In the genomic region with DNA sequence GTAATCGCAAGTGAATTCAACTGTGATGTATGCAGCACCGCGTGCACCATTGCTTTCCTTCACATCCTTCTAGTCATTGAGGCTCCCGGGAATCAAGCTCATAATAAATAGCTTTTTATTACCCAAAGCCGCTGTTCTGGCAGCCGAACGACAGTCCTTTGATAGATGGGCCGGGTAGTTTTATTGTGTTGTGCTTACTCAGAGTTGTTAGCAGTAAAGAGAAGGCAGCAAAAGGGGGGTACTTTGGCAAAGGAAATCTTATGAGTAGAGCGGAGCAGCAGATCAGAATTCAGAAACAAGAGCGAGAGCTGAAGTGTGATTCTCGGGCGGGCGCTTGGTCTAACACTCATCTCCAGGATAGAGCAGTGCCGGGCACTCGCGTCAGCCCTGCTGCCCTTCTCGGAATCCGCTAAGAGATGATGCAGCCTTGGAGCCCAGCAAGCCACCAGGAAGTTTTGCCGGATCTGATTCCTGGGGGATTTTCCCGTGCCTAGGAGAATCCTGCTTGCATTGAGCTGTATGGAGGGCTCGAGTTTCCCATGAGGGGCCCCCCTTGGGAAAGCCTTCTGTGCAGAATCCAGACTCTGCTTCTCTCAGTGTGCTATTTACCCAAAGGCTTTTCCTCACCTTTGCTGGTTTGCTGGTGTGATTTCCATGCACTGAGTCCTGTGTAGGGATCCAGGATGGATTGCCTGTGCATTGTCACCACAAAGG, we compare ENCODE assay signal across 8 mouse cellular contexts.
DNase-seq lines count a peak whose midpoint lies in the region; ATAC-seq and TF ChIP-seq lines count a peak whose summit lies in the region.

No protein-coding gene starts in this region.

- peak overlapping the region; percentile 49 for H3K4me2 ChIP-seq in kidney, postnatal 0 days (ENCODE audit: low read length)
- peak overlapping the region; percentile 73 for H3K4me2 ChIP-seq in midbrain, postnatal 0 days (ENCODE audit: low read depth, low read length, poor library complexity, severe bottlenecking)

- H3K27me3 ChIP-seq in kidney, postnatal 0 days (ENCODE audit: insufficient read depth, low read length): no peaks in the 10 kb centered on the region
- H3K27me3 ChIP-seq in midbrain, postnatal 0 days (ENCODE audit: insufficient read depth, low read length): no peaks in the 10 kb centered on the region

- no peak; the same call in 1 of the 2 replicates for ATAC-seq in kidney, postnatal 0 days (replicated peaks; ENCODE audit: low FRiP score, low read depth)
- peak; percentile 67 for ATAC-seq in midbrain, postnatal 0 days (ENCODE audit: low FRiP score)

- peak; percentile 46 for DNase-seq in kidney, postnatal 0 days (ENCODE audit: low spot score)
- no peak for DNase-seq in kidney, postnatal 25 days
- DNase-seq in cerebellum, postnatal 4 days (ENCODE audit: low spot score in 2 of 2): peak; percentile 22 to 24
- peak; percentile 54 to 60 for DNase-seq in frontal cortex, postnatal 36 days (ENCODE audit: low spot score in 2 of 2)
- DNase-seq in left cerebral cortex, adult 8-10 months (ENCODE audit: low spot score in 2 of 2): peak; percentile 20 to 40
- DNase-seq in midbrain, postnatal 0 days (ENCODE audit: low spot score): peak; percentile 50
- no peak for DNase-seq in c-Kit-positive CD71-positive TER-119-positive erythroid progenitor cells, embryonic 14.5 days (ENCODE audit: low spot score)
- no peak for DNase-seq in B cell, adult 2 months

- WGBS in kidney, postnatal 0 days: under 1% methylated on average over 21 of the region's 21 CpGs
- WGBS in midbrain, postnatal 0 days: under 1% methylated on average over 21 of the region's 21 CpGs

- no peak for TF ChIP-seq CTCF in kidney, postnatal 0 days (IDR thresholded peaks at IDR 0.05; ENCODE audit: low read depth)
- no peak for TF ChIP-seq CTCF in midbrain, postnatal 0 days (IDR thresholded peaks at IDR 0.05)

- H3K4me1 ChIP-seq in kidney, postnatal 0 days (replicated peaks; ENCODE audit: insufficient read depth, low read length): peaks cover 4% of the 10 kb centered on the region
- no peaks in the 10 kb centered on the region for H3K4me1 ChIP-seq in midbrain, postnatal 0 days (ENCODE audit: insufficient read depth, low read length)

- no peaks in the 10 kb centered on the region for H3K9me3 ChIP-seq in kidney, postnatal 0 days (replicated peaks; ENCODE audit: low read length)
- no peaks in the 10 kb centered on the region for H3K9me3 ChIP-seq in midbrain, postnatal 0 days (ENCODE audit: low read length)

- no peak overlapping the region for H3K9ac ChIP-seq in kidney, postnatal 0 days (ENCODE audit: low read depth, low read length)
- H3K9ac ChIP-seq in midbrain, postnatal 0 days (replicated peaks; ENCODE audit: low read length, poor library complexity, severe bottlenecking): peak overlapping the region; percentile 70

- H3K4me3 ChIP-seq in kidney, postnatal 0 days (replicated peaks; ENCODE audit: low read depth, low read length): peak overlapping the region; percentile 24
- peak overlapping the region; percentile 46 for H3K4me3 ChIP-seq in midbrain, postnatal 0 days (ENCODE audit: low read depth, low read length)

- no peak overlapping the region for H3K27ac ChIP-seq in kidney, postnatal 0 days
- H3K27ac ChIP-seq in midbrain, postnatal 0 days (ENCODE audit: low read depth, low read length): peak overlapping the region; percentile 67

- no peaks in the 10 kb centered on the region for H3K36me3 ChIP-seq in kidney, postnatal 0 days (ENCODE audit: insufficient read depth, low read length)
- H3K36me3 ChIP-seq in midbrain, postnatal 0 days (ENCODE audit: insufficient read depth, low read length): no peaks in the 10 kb centered on the region

Comparison
In these comparisons a context has a peak if more than half of its experiments do, and no peak if none do; other contexts are left out.
1. DNase-seq: peak in kidney, postnatal 0 days (single experiment), cerebellum, postnatal 4 days (2 of 2), frontal cortex, postnatal 36 days (2 of 2), left cerebral cortex, adult 8-10 months (2 of 2) and midbrain, postnatal 0 days (single experiment); none in kidney, postnatal 25 days (0 of 2), c-Kit-positive CD71-positive TER-119-positive erythroid progenitor cells, embryonic 14.5 days (single experiment) and B cell, adult 2 months (0 of 2).